Mouse (Mus musculus): ENCODE data around the gene Mical3. TPM values are rescaled to one million over a fixed set of nuclear protein-coding genes. Genes with fewer than 3 reads are reported as not detected.
A peak's percentile ranks its signal among the peaks of the same experiment; 100 is the strongest.

Mical3 gene
- polyA plus RNA-seq (2015; fragmentation: Nextera tagmentation; extraction: Ambion mirVana) = 10.7 and 11.7 TPM in 2 replicates

- Histone ChIP-seq H3K4me3 (replicated peaks) (peak within 1 kb of the TSS; percentile 41), H3K9ac (no peak within 1 kb of the TSS; the same call in 1 of the 2 replicates), H3K27me3 (replicated peaks) (peaks cover 11% of the 10 kb centered on the region; the same call in 1 of the 2 replicates), H3K4me2 (peak within 1 kb of the TSS; percentile 87), H3K36me3 (no peaks in the 10 kb centered on the region), H3K9me3 (no peaks in the 10 kb centered on the region), H3K4me1 (peaks cover 16% of the 10 kb centered on the region), H3K27ac (no peak within 1 kb of the TSS)
- 1% methylated on average over 17 of the region's 17 CpGs for WGBS
- ATAC-seq (ENCODE audit: insufficient read depth, low FRiP score, low read depth) = 0 out of 2 replicates have a peak, but pooled peaks have one; percentile 37
Observed at GRCm38 (mm10) chr6:121130773-121131172, at the start of gene Mical3. Mical3 (minus strand) TSS chr6:121130999.

- Histone ChIP-seq H3K4me1 (0 out of 2 replicates have a peak, but pooled peaks cover 9% of the 10 kb centered on the region), H3K9ac (no peak overlapping the region), H3K27ac (no peak overlapping the region), H3K9me3 (no peaks in the 10 kb centered on the region), H3K36me3 (no peaks in the 10 kb centered on the region), H3K27me3 (replicated peaks) (no peaks in the 10 kb centered on the region), H3K4me2 (no peak overlapping the region), H3K4me3 (replicated peaks) (no peak overlapping the region)
- 73% methylated on average over 7 of the region's 7 CpGs for WGBS
- no peak for ATAC-seq (ENCODE audit: insufficient read depth, low FRiP score, low read depth)
Observed at GRCm38 (mm10) chr6:121179846-121180245, 49.0 kb upstream of the Mical3 start.

DNA sequence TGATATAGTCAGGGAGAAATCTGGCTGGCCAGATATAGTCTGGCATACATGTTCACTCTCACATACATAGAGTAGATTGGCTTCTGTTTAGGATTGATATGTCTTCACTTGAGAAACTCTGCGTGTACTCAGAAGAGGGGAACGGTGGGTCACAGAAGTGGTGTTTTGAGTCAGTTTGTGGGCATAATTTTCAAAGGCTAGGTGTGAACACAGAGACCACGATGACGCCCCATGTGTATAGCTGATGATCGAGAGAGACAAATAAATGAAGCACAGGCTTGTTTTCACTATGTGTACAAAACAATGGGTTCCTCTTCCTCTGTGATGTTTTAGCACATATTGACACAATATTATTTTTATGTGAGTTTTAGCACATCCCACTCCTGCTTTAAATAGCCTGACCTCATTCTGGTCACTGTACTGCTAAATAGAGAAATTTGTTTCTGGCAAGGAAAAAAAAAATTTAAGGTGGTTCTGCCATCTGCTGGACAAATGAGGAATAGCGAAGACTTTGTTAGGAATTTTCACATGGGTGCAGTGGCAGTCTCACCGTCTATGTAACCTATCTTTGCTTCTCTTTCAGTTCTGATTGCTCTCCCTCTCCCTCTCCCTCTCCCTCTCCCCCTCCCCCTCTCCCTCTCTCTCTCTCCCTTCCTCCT is 48.0 kb upstream of the Mical3 start:
- 0 out of 2 replicates have a peak, but pooled peaks cover 3% of the 10 kb centered on the region for H3K4me1 ChIP-seq
- no peak overlapping the region for H3K9ac ChIP-seq
- no peaks in the 10 kb centered on the region for H3K27me3 ChIP-seq (replicated peaks)
- no peaks in the 10 kb centered on the region for H3K9me3 ChIP-seq
- WGBS = 57% methylated on average over 7 of the region's 7 CpGs
- no peak overlapping the region for H3K27ac ChIP-seq
- no peak overlapping the region for H3K4me2 ChIP-seq
- no peak for ATAC-seq (ENCODE audit: insufficient read depth, low FRiP score, low read depth)
- no peaks in the 10 kb centered on the region for H3K36me3 ChIP-seq
- no peak overlapping the region for H3K4me3 ChIP-seq (replicated peaks)

DNA sequence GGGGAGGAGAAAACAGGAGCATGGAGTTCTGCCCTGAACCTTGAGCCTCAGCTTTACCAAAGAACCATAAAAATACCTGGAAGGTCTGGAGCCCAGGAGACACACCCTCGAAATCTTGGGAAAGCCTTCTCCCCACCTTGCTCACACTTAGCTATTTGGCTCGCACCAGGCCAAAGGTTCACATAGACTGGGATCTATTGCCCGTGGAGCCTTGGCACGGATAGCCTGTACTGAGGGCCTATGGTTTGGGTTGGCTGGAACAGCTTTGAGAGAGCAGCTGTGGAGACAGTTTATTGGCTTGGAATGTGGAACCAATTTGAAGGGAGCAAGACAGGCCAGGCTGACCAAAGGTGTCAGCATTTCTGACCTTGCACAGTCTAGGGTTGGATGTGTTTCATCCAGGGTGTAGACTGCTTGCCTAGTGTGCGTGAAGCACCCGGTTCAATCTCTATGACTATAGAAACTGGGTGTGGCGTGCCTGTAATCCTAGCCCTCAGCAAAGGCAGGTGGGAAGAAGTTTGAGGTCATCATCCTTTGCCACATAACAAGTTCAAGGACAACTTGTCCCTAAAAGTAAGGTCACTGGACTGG is 46.4 kb upstream of the Mical3 start:
- Histone ChIP-seq H3K4me2 (no peak overlapping the region), H3K9ac (no peak overlapping the region), H3K4me1 (0 out of 2 replicates have a peak, but pooled peaks cover 3% of the 10 kb centered on the region), H3K36me3 (no peaks in the 10 kb centered on the region), H3K9me3 (no peaks in the 10 kb centered on the region), H3K4me3 (replicated peaks) (no peak overlapping the region), H3K27ac (peak overlapping the region; percentile 74), H3K27me3 (replicated peaks) (no peaks in the 10 kb centered on the region)
- ATAC-seq (ENCODE audit: insufficient read depth, low FRiP score, low read depth) = no peak; the same call in 1 of the 2 replicates
- 79% methylated on average over 7 of the region's 7 CpGs for WGBS

DNA sequence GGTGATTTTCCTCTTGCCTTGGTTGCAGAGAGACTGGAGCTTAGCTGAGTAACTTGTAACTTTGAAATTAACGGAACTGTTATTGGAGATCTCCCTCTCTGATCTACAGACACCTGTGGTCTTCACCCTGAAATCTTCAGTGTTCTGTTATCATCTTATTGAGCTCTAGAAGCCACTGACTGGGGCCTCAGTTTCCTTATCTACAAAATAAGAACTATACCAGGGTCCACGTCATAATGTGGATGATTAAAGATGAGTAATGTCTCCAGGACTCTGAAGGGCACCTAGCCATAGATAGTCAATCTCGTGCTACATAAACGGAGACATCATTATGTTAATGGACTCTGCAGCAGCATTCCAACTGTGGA is 45.9 kb upstream of the Mical3 start:
- no peaks in the 10 kb centered on the region for H3K27me3 ChIP-seq (replicated peaks)
- H3K9ac ChIP-seq = no peak overlapping the region
- no peak for ATAC-seq (ENCODE audit: insufficient read depth, low FRiP score, low read depth)
- H3K4me2 ChIP-seq = 0 out of 2 replicates have a peak overlapping the region, but pooled peaks have one; percentile 8
- H3K4me3 ChIP-seq (replicated peaks) = no peak overlapping the region
- H3K36me3 ChIP-seq = no peaks in the 10 kb centered on the region
- peak overlapping the region; percentile 74 for H3K27ac ChIP-seq
- no peaks in the 10 kb centered on the region for H3K9me3 ChIP-seq
- 0 out of 2 replicates have a peak, but pooled peaks cover 3% of the 10 kb centered on the region for H3K4me1 ChIP-seq
- 60% methylated on average over 4 of the region's 4 CpGs for WGBS

DNA sequence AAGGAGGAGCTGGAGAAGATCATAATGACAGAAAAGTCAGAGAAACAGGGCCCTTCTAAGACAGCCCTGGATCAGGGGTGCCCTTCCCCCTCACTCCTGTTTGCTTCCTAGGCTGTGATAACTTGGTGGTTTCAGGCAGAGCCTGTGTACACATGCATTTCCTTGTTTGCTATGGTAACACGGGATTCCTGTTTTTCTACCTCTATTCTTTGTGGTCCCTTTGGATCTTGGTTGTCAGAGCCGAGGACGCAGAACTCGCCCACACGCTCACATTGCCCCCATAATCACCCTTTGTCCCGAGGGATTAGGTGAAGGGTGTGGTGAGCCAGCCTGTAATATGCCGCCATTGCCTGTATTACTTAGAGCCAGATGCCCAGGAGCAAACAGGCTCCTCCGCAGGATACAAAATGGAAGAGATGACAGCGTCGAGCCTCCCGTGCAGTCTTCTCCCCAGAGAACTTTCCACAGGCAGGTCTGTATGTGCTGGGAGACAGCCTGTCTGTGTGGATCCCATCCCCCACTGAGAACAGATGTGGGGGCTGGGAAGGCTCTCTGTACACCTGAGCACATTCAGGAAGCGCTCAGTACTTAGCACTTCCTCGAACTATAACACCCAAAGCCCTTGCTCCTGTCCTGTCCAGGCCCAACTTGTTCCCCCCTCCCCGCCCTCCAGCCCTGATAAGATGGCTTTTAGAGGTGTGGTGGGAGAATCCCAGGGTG is 45.4 kb upstream of the Mical3 start:
- Histone ChIP-seq H3K9ac (no peak overlapping the region), H3K27ac (peak overlapping the region; percentile 74), H3K4me3 (replicated peaks) (no peak overlapping the region), H3K4me2 (peak overlapping the region; percentile 8; the same call in 1 of the 2 replicates), H3K9me3 (no peaks in the 10 kb centered on the region), H3K4me1 (0 out of 2 replicates have a peak, but pooled peaks cover 3% of the 10 kb centered on the region), H3K36me3 (no peaks in the 10 kb centered on the region), H3K27me3 (replicated peaks) (no peaks in the 10 kb centered on the region)
- peak; percentile 76 for ATAC-seq (ENCODE audit: insufficient read depth, low FRiP score, low read depth)
- 41% methylated on average over 14 of the region's 14 CpGs for WGBS

GRCm38 (mm10) chr6:121174761-121175160 is 44.0 kb upstream of the Mical3 start:
- ATAC-seq (ENCODE audit: insufficient read depth, low FRiP score, low read depth) = no peak
- no peak overlapping the region for H3K4me2 ChIP-seq
- WGBS = 92% methylated on average over 6 of the region's 6 CpGs
- no peak overlapping the region for H3K27ac ChIP-seq
- H3K27me3 ChIP-seq (replicated peaks) = no peaks in the 10 kb centered on the region
- H3K4me3 ChIP-seq (replicated peaks) = no peak overlapping the region
- no peaks in the 10 kb centered on the region for H3K9me3 ChIP-seq
- H3K36me3 ChIP-seq = no peaks in the 10 kb centered on the region
- H3K9ac ChIP-seq = no peak overlapping the region
- H3K4me1 ChIP-seq = 0 out of 2 replicates have a peak, but pooled peaks cover 3% of the 10 kb centered on the region

DNA sequence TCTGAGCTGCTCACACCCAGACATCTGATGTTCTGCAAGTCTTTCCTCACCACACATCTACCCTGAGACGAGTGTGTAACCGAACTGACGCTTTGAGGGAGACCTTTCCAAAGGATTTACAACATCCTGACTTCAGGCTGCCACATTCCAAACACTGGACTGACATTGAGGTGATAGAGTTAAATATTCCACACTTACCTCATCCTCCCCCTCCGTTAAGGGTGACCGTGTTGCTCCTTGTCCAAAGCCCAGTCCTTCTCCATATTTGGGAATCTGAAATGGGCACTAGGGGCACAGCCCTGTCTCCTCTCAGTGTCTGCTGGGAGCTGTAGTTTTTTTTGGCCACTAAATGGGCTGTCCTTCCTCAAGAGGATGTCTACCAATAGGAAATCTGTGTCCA is 42.7 kb upstream of the Mical3 start:
- H3K36me3 ChIP-seq = no peaks in the 10 kb centered on the region
- H3K4me2 ChIP-seq = no peak overlapping the region
- H3K27me3 ChIP-seq (replicated peaks) = no peaks in the 10 kb centered on the region
- H3K4me1 ChIP-seq = 0 out of 2 replicates have a peak, but pooled peaks cover 3% of the 10 kb centered on the region
- 0 out of 2 replicates have a peak overlapping the region, but pooled peaks have one; percentile 6 for H3K27ac ChIP-seq
- WGBS = 52% methylated on average over 5 of the region's 5 CpGs
- ATAC-seq (ENCODE audit: insufficient read depth, low FRiP score, low read depth) = no peak
- H3K9ac ChIP-seq = no peak overlapping the region
- no peaks in the 10 kb centered on the region for H3K9me3 ChIP-seq
- no peak overlapping the region for H3K4me3 ChIP-seq (replicated peaks)

- Histone ChIP-seq H3K36me3 (no peaks in the 10 kb centered on the region), H3K9ac (no peak overlapping the region), H3K27me3 (replicated peaks) (no peaks in the 10 kb centered on the region), H3K27ac (no peak overlapping the region), H3K9me3 (no peaks in the 10 kb centered on the region), H3K4me2 (no peak overlapping the region), H3K4me3 (replicated peaks) (no peak overlapping the region), H3K4me1 (peaks cover 6% of the 10 kb centered on the region)
- 64% methylated on average over 6 of the region's 6 CpGs for WGBS
- ATAC-seq (ENCODE audit: insufficient read depth, low FRiP score, low read depth) = no peak
Observed at GRCm38 (mm10) chr6:121171102-121171501, 40.3 kb upstream of the Mical3 start.

- WGBS = 69% methylated on average over 7 of the region's 7 CpGs
- Histone ChIP-seq H3K9me3 (no peaks in the 10 kb centered on the region), H3K4me3 (replicated peaks) (no peak overlapping the region), H3K27me3 (replicated peaks) (no peaks in the 10 kb centered on the region), H3K4me2 (no peak overlapping the region), H3K9ac (no peak overlapping the region), H3K27ac (no peak overlapping the region), H3K4me1 (peaks cover 10% of the 10 kb centered on the region), H3K36me3 (no peaks in the 10 kb centered on the region)
- no peak for ATAC-seq (ENCODE audit: insufficient read depth, low FRiP score, low read depth)
Observed at GRCm38 (mm10) chr6:121167381-121167975, 36.7 kb upstream of the Mical3 start.

- WGBS = 30% methylated on average over 10 of the region's 10 CpGs
- peak overlapping the region; percentile 49; the same call in 1 of the 2 replicates for H3K27ac ChIP-seq
- H3K9ac ChIP-seq = no peak overlapping the region
Observed at GRCm38 (mm10) chr6:121166098-121166552, 35.3 kb upstream of the Mical3 start.

More at GRCm38 (mm10) chr6:121166098-121166552, 35.3 kb upstream of the Mical3 start:
- Histone ChIP-seq H3K4me3 (replicated peaks) (no peak overlapping the region), H3K4me1 (peaks cover 10% of the 10 kb centered on the region), H3K9me3 (no peaks in the 10 kb centered on the region), H3K27me3 (replicated peaks) (no peaks in the 10 kb centered on the region), H3K4me2 (peak overlapping the region; percentile 19; the same call in 1 of the 2 replicates), H3K36me3 (no peaks in the 10 kb centered on the region)
- ATAC-seq (ENCODE audit: insufficient read depth, low FRiP score, low read depth) = peak; percentile 70

All from stomach, embryonic 15.5 days (tissue).